Mouse (Mus musculus) testis, postnatal 10 days (tissue): ENCODE measurements around the gene Ung.

Source experiments
- DNase-seq: peaks from one replicate; pipeline ENCODE4 v3.0.0; 2021; ENCODE audit warnings: low spot score

The Ung gene

GRCm38 (mm10) chr5:114163117-114163696 is 33.0 kb downstream of the Ung start:
- DNase-seq = no peak

- DNase-seq = no peak
Measured at GRCm38 (mm10) chr5:114170345-114170744, 40.2 kb downstream of the Ung start.

GRCm38 (mm10) chr5:114172936-114173335 is 42.8 kb downstream of the Ung start:
- DNase-seq = no peak

GRCm38 (mm10) chr5:114173458-114173857 is 43.3 kb downstream of the Ung start:
- no peak for DNase-seq

GRCm38 (mm10) chr5:114173877-114174581 is 43.8 kb downstream of the Ung start:
- DNase-seq = no peak

- peak; percentile 91 for DNase-seq
Measured at GRCm38 (mm10) chr5:114174639-114175038, 44.5 kb downstream of the Ung start.

GRCm38 (mm10) chr5:114175596-114176171 is 45.5 kb downstream of the Ung start:
- peak; percentile 100 for DNase-seq

GRCm38 (mm10) chr5:114176548-114177400 is 46.6 kb downstream of the Ung start:
- no peak for DNase-seq

GRCm38 (mm10) chr5:114177966-114178719 is 48.0 kb downstream of the Ung start:
- DNase-seq = no peak

GRCm38 (mm10) chr5:114179541-114179940 is 49.4 kb downstream of the Ung start:
- DNase-seq = no peak

- no peak for DNase-seq
Measured at GRCm38 (mm10) chr5:114183493-114183892, 53.3 kb downstream of the Ung start.

- peak; percentile 38 for DNase-seq
Measured at GRCm38 (mm10) chr5:114187108-114187507, 56.9 kb downstream of the Ung start.
